Mouse (Mus musculus): ENCODE results near the gene Gm8871. TPM values are rescaled to one million over a fixed set of nuclear protein-coding genes. Genes with fewer than 3 reads are reported as not detected.
"Not testable (repeated sequence)": the region's sequence is repeated elsewhere in the genome, so short reads cannot be mapped to it uniquely, and the experiment has no call there.

The Gm8871 gene
- total RNA-seq (2014; rRNA removed): not detected in 2 replicates
- not detected in 2 replicates for polyA plus RNA-seq (2015; fragmentation: Nextera tagmentation; extraction: Ambion mirVana)

- not testable (repeated sequence) for H3K4me3 ChIP-seq (ENCODE audit: low read depth, low read length); H3K36me3 ChIP-seq (ENCODE audit: insufficient read depth); H3K27ac ChIP-seq (ENCODE audit: low read depth, low read length); H3K27me3 ChIP-seq (ENCODE audit: insufficient read depth, low read length); H3K9me3 ChIP-seq (ENCODE audit: low read length); H3K4me2 ChIP-seq (ENCODE audit: low read depth); H3K9ac ChIP-seq; H3K4me1 ChIP-seq (ENCODE audit: insufficient read depth); DNase-seq; ATAC-seq
- 39% methylated on average over 1 of the region's 3 CpGs for WGBS
Measured at GRCm38 (mm10) chr5:10947505-10947904, at the start of gene Gm8871, which contains the start of gene Gm8857. Gene Gm8871 (plus strand): TSS chr5:10947805. Gene Gm8857 (plus strand): TSS chr5:10947807.

- H3K36me3 ChIP-seq (ENCODE audit: insufficient read depth); H3K9ac ChIP-seq; H3K4me2 ChIP-seq (ENCODE audit: low read depth); ATAC-seq; H3K4me3 ChIP-seq (ENCODE audit: low read depth, low read length); DNase-seq; H3K4me1 ChIP-seq (ENCODE audit: insufficient read depth); H3K27me3 ChIP-seq (ENCODE audit: insufficient read depth, low read length); H3K9me3 ChIP-seq (ENCODE audit: low read length); H3K27ac ChIP-seq (ENCODE audit: low read depth, low read length): not testable (repeated sequence)
- 85% methylated on average over 1 of the region's 2 CpGs for WGBS
Measured at GRCm38 (mm10) chr5:10953512-10953911, 5.9 kb downstream of the Gm8871 start.

GRCm38 (mm10) chr5:10958057-10958456 is 10.5 kb downstream of the Gm8871 start:
- H3K27me3 ChIP-seq (ENCODE audit: insufficient read depth, low read length); H3K9me3 ChIP-seq (ENCODE audit: low read length); H3K36me3 ChIP-seq (ENCODE audit: insufficient read depth); H3K4me1 ChIP-seq (ENCODE audit: insufficient read depth); H3K4me3 ChIP-seq (ENCODE audit: low read depth, low read length); H3K27ac ChIP-seq (ENCODE audit: low read depth, low read length); ATAC-seq; DNase-seq; H3K4me2 ChIP-seq (ENCODE audit: low read depth); H3K9ac ChIP-seq: not testable (repeated sequence)
- WGBS: 90% methylated on average over 5 of the region's 8 CpGs

Other genes with a start within 250 kb of the Gm8871 start
- not detected in 2 replicates for gene Gm8857, start within 50 bp of the Gm8871 start, total RNA-seq (2014; rRNA removed)
- gene Gm8857, start within 50 bp of the Gm8871 start, polyA plus RNA-seq (2015; fragmentation: Nextera tagmentation; extraction: Ambion mirVana): not detected in 2 replicates
- not detected in 2 replicates for gene Gm8879, start 179.8 kb downstream of the Gm8871 start, total RNA-seq (2014; rRNA removed)
- gene Gm8879, start 179.8 kb downstream of the Gm8871 start, polyA plus RNA-seq (2015; fragmentation: Nextera tagmentation; extraction: Ambion mirVana): not detected in 2 replicates
- gene Gm5861, start 235.3 kb downstream of the Gm8871 start, total RNA-seq (2014; rRNA removed): not detected in 2 replicates
- gene Gm5861, start 235.3 kb downstream of the Gm8871 start, polyA plus RNA-seq (2015; fragmentation: Nextera tagmentation; extraction: Ambion mirVana): not detected in 2 replicates

Measured in forebrain, postnatal 0 days (tissue).